Mouse (Mus musculus): Measurements from ENCODE around the gene Hmgb1.

- TF ChIP-seq CTCF (IDR thresholded peaks at IDR 0.05; ENCODE audit: control insufficient read depth, insufficient read depth, insufficient replicate concordance, low read depth, low read length), result no peak
- TF ChIP-seq POLR2A (IDR thresholded peaks at IDR 0.05; ENCODE audit: control insufficient read depth, low read depth, low read length), result no peak
These were observed 105.1 kb downstream of the Hmgb1 start for GRCm38 (mm10) chr5:149079018-149079757.
